Mouse (Mus musculus) mouse embryonic stem cell (cell line): ENCODE measurements around the gene Adarb2.

Experiments
- in situ Hi-C, 2 experiments: fragments of 300-500 bp; cut with MboI; formaldehyde crosslinking; loops; 1 replicate in 1 of 2; 3 replicates in 1 of 2; pipeline ENCODE4 v1.14.3; 2019 to 2020; ENCODE audit warnings: low sequenced_read_pairs in 2 of 2, low pct_unique_long_range_greater_than_20kb in 1 of 2, mixed read lengths in 1 of 2; ENCODE audit not compliant: unreplicated experiment in 1 of 2

Adarb2 gene

GRCm38 (mm10) chr13:8631618-8632017 is 429.0 kb downstream of the Adarb2 start:
- in situ Hi-C loops, result no loop called here

GRCm38 (mm10) chr13:8632072-8632471 is 429.4 kb downstream of the Adarb2 start:
- in situ Hi-C loops, result no loop called here

- in situ Hi-C loops, result no loop called here
Measured at GRCm38 (mm10) chr13:8633385-8634337, 431.0 kb downstream of the Adarb2 start.

- in situ Hi-C loops, result no loop called here
Measured at GRCm38 (mm10) chr13:8642084-8642483, 439.4 kb downstream of the Adarb2 start.

- in situ Hi-C loops, result no loop called here
Measured at GRCm38 (mm10) chr13:8643920-8644319, 441.3 kb downstream of the Adarb2 start.

- in situ Hi-C loops, result no loop called here
Measured at GRCm38 (mm10) chr13:8644805-8645679, 442.4 kb downstream of the Adarb2 start.

- in situ Hi-C loops, result no loop called here
Measured at GRCm38 (mm10) chr13:8649261-8649660, 446.6 kb downstream of the Adarb2 start.

- in situ Hi-C loops, result no loop called here
Measured at GRCm38 (mm10) chr13:8664615-8665240, 462.1 kb downstream of the Adarb2 start.

GRCm38 (mm10) chr13:8677174-8677573 is 474.5 kb downstream of the Adarb2 start:
- in situ Hi-C loops, result no loop called here

- in situ Hi-C loops, result no loop called here
Measured at GRCm38 (mm10) chr13:8680470-8681129, 477.9 kb downstream of the Adarb2 start.

GRCm38 (mm10) chr13:8691448-8691847 is 488.8 kb downstream of the Adarb2 start:
- in situ Hi-C loops, result no loop called here

- in situ Hi-C loops, result no loop called here
Measured at GRCm38 (mm10) chr13:8692787-8693186, 490.1 kb downstream of the Adarb2 start.

- in situ Hi-C loops, result no loop called here
Measured at GRCm38 (mm10) chr13:8698451-8698850, 495.8 kb downstream of the Adarb2 start.

- in situ Hi-C loops, result no loop called here
Measured at GRCm38 (mm10) chr13:8699831-8700230, 497.2 kb downstream of the Adarb2 start.

- in situ Hi-C loops, result no loop called here
Measured at GRCm38 (mm10) chr13:8700981-8701380, 498.3 kb downstream of the Adarb2 start.

GRCm38 (mm10) chr13:8705296-8705695 is 502.6 kb downstream of the Adarb2 start:
- in situ Hi-C loops, result no loop called here

- in situ Hi-C loops, result no loop called here
Measured at GRCm38 (mm10) chr13:8713377-8713776, 510.7 kb downstream of the Adarb2 start.

GRCm38 (mm10) chr13:8729972-8730645 is 527.4 kb downstream of the Adarb2 start:
- in situ Hi-C loops, result no loop called here
